Mouse (Mus musculus) forebrain, embryonic 13.5 days (tissue): ENCODE results near the gene Slc25a39. TPM values are rescaled to one million over a fixed set of nuclear protein-coding genes. Genes with fewer than 3 reads are reported as not detected.
"Not testable (repeated sequence)": the region's sequence is repeated elsewhere in the genome, so short reads cannot be mapped to it uniquely, and the experiment has no call there.

Experiments used
- ATAC-seq: fragments of 200-750 bp; cut with Nextera tagmentation; 2 replicates; pipeline ENCODE4 v1.8.0; 2017
- H3K27ac ChIP-seq: fragments of 300-500 bp; sonication (generic); 2 replicates; pipeline ENCODE4 v1.5.1; 2015; ENCODE audit warnings: inconsistent platforms, mild to moderate bottlenecking, moderate library complexity
- H3K27me3 ChIP-seq: fragments of 300-500 bp; sonication (generic); 2 replicates; pipeline ENCODE4 v1.6.1; 2015; ENCODE audit warnings: mild to moderate bottlenecking, inconsistent platforms
- H3K36me3 ChIP-seq: fragments of 300-500 bp; sonication (generic); 2 replicates; pipeline ENCODE4 v1.6.1; 2015; ENCODE audit warnings: mild to moderate bottlenecking, inconsistent platforms; ENCODE audit not compliant: poor library complexity, severe bottlenecking
- H3K4me1 ChIP-seq: fragments of 300-500 bp; sonication (generic); 2 replicates; pipeline ENCODE4 v1.6.1; 2015; ENCODE audit warnings: inconsistent platforms
- H3K4me2 ChIP-seq: fragments of 300-500 bp; sonication (generic); 2 replicates; pipeline ENCODE4 v1.6.1; 2015; ENCODE audit warnings: inconsistent platforms, mild to moderate bottlenecking, moderate library complexity
- H3K4me3 ChIP-seq: fragments of 300-500 bp; sonication (generic); 2 replicates; pipeline ENCODE4 v1.5.1; 2015; ENCODE audit warnings: mild to moderate bottlenecking, inconsistent platforms
- H3K9ac ChIP-seq: fragments of 300-500 bp; sonication (generic); 2 replicates; pipeline ENCODE4 v1.6.1; 2015; ENCODE audit warnings: mild to moderate bottlenecking, inconsistent platforms
- H3K9me3 ChIP-seq: fragments of 300-500 bp; sonication (generic); replicated peaks from 2 replicates; pipeline ENCODE4 v1.6.1; 2016; ENCODE audit warnings: inconsistent platforms
- WGBS: fragments of 180-500 bp; shearing (Covaris S2); methylation state at CpG from one replicate; pipeline ENCODE4 v1.1.7; 2015; 5-methylcytosine and 5-hydroxymethylcytosine counted together
- polyA plus RNA-seq: library from polyadenylated mRNA; unstranded; fragments of >200 nt; fragmentation: Nextera tagmentation; extraction: Ambion mirVana; gene quantifications from 2 replicates; pipeline ENCODE4 v1.2.1, GENCODE M21; 2015

Gene Slc25a39
- polyA plus RNA-seq, 1 experiment from 2014 or later: 159 TPM

DNA sequence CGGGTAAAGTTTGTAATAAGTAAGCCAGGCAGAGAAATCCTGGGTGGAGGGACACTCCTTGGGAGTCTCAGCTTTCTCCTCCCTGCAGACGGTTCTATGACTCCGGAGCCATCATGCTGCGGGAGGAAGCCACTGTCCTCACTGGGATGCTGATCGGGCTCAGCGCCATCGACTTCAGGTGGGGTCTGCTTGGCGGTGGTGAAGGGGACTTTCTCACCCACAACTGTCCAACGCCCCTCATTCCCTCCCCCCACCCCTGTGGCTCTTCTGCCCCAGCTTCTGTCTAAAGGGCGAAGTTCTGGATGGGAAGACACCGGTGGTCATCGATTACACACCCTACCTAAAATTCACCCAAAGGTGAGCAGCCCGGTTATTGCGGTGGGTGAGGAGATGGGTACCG is 8.6 kb downstream of the Slc25a39 start:
- Histone ChIP-seq H3K4me3 (0 out of 2 replicates have a peak overlapping the region, but pooled peaks have one; percentile 17), H3K4me2 (peak overlapping the region; percentile 28; the same call in 1 of the 2 replicates), H3K4me1 (peaks cover 58% of the 10 kb centered on the region), H3K9me3 (no peaks in the 10 kb centered on the region), H3K9ac (peak overlapping the region; percentile 27; the same call in 1 of the 2 replicates), H3K27me3 (peaks cover 30% of the 10 kb centered on the region), H3K36me3 (peaks cover 60% of the 10 kb centered on the region), H3K27ac (no peak overlapping the region)
- WGBS: 22% methylated on average over 15 of the region's 15 CpGs
- no peak for ATAC-seq

DNA sequence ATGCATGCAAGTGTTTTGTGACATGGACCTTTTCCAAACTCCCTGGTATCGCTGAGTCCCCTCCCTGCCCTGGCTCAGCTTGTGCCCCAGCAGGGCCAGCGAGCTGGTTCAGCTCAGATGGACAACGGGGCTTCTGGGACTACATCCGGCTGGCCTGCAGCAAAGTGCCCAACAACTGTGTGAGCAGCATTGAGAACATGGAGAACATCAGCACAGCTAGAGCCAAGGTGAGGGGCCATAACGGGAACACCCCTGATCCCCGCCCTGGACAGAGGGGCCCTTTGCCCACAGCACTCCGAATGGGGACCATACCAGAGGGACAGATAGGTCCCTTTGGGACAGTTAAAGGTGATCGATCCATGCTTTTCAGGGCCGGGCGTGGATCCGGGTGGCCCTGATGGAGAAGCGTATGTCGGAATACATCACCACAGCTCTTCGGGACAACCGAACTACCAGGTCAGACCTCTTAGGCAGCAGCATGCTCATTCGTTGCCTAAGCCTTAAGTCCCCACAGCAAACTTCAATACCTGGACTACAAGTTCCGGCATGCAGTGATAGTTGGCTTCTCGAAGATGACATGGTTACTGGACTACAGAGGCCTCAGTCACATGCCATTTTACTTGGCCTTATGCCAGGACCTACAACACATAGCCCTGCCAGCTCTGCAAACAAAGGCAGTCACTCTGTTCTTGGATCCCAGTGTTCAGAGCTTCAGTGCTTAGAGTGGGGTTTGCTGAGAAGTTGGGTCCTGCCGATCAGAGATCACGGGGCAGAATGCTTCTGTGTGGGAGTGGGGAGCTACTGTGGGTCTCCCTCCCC is 9.5 kb downstream of the Slc25a39 start:
- Histone ChIP-seq H3K4me2 (no peak overlapping the region), H3K9ac (no peak overlapping the region; the same call in 1 of the 2 replicates), H3K36me3 (peaks cover 51% of the 10 kb centered on the region), H3K27ac (no peak overlapping the region), H3K4me1 (peaks cover 62% of the 10 kb centered on the region), H3K4me3 (no peak overlapping the region), H3K27me3 (peaks cover 30% of the 10 kb centered on the region), H3K9me3 (no peaks in the 10 kb centered on the region)
- ATAC-seq: no peak
- 77% methylated on average over 20 of the region's 20 CpGs for WGBS

DNA sequence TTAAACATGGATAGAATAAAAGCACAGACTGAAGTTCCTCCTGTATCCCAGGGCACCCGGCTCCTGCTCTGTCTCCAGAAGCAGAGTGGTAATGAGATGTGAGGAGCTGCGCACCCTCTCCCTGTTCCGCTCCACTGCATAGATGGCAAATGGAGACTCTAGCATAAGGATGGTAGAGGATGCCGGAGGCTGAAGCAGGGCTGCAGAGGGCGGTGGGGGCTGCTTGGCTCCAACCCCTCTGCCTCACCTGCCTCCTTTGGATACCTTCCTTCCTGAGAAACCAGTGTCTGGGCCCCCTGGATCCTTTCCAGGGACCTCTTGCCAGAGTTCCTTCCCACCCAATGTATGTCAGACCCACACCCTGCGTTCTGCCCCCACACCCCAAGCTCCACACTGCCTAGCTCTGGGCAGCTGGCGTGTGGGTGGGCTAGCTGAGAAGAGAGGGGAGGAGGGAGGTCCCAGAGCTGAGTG is 11.0 kb downstream of the Slc25a39 start:
- Histone ChIP-seq H3K4me3 (0 out of 2 replicates have a peak overlapping the region, but pooled peaks have one; percentile 72), H3K4me1 (peaks cover 68% of the 10 kb centered on the region), H3K27ac (no peak overlapping the region), H3K9ac (peak overlapping the region; percentile 38), H3K9me3 (no peaks in the 10 kb centered on the region), H3K4me2 (peak overlapping the region; percentile 85), H3K36me3 (peaks cover 36% of the 10 kb centered on the region), H3K27me3 (peaks cover 30% of the 10 kb centered on the region)
- ATAC-seq: no peak
- 75% methylated on average over 7 of the region's 7 CpGs for WGBS

DNA sequence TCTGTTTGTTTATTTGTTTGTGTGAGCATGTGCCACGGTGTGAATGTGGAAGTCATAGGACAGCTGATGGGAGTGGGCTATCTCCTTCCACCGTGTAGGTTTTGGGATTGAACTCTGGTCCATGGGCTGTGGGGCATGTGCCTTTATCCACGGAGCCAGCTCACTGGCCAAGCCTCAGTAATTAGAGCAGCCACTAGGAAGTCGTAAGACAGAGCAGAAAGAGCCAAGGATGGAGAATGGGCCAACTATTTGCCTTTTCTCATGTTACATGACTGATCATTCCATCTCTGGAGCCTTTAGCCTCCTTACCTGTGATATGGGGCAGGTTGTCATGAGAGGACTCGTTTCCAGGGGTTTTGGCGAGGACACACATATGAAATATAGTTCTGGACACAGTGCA is 11.5 kb downstream of the Slc25a39 start:
- Histone ChIP-seq H3K27me3 (peaks cover 30% of the 10 kb centered on the region), H3K9me3 (no peaks in the 10 kb centered on the region), H3K4me1 (peaks cover 68% of the 10 kb centered on the region), H3K4me2 (peak overlapping the region; percentile 85), H3K27ac (no peak overlapping the region), H3K4me3 (peak overlapping the region; percentile 72; the same call in 1 of the 2 replicates), H3K36me3 (peaks cover 32% of the 10 kb centered on the region), H3K9ac (peak overlapping the region; percentile 38)
- no peak for ATAC-seq
- 64% methylated on average over 6 of the region's 6 CpGs for WGBS

GRCm38 (mm10) chr11:102395250-102395649 is 12.5 kb downstream of the Slc25a39 start:
- Histone ChIP-seq H3K9ac (peak overlapping the region; percentile 84), H3K4me1 (peaks cover 68% of the 10 kb centered on the region), H3K36me3 (peaks cover 21% of the 10 kb centered on the region), H3K4me3 (peak overlapping the region; percentile 72), H3K9me3 (no peaks in the 10 kb centered on the region), H3K4me2 (peak overlapping the region; percentile 85), H3K27me3 (peaks cover 21% of the 10 kb centered on the region), H3K27ac (peak overlapping the region; percentile 94)
- ATAC-seq: no peak
- WGBS: under 1% methylated on average over 5 of the region's 5 CpGs

- H3K9me3 ChIP-seq: no peaks in the 10 kb centered on the region
- H3K4me1 ChIP-seq: peaks cover 63% of the 10 kb centered on the region
- peak overlapping the region; percentile 85 for H3K4me2 ChIP-seq
- peaks cover 15% of the 10 kb centered on the region for H3K27me3 ChIP-seq
- H3K36me3 ChIP-seq: peaks cover 15% of the 10 kb centered on the region
- 73% methylated on average over 9 of the region's 9 CpGs for WGBS
- H3K27ac ChIP-seq: peak overlapping the region; percentile 94
- H3K9ac ChIP-seq: peak overlapping the region; percentile 84
- H3K4me3 ChIP-seq: peak overlapping the region; percentile 72
- no peak for ATAC-seq
Observed at GRCm38 (mm10) chr11:102394421-102395124, 13.2 kb downstream of the Slc25a39 start.

GRCm38 (mm10) chr11:102393719-102394420 is 13.9 kb downstream of the Slc25a39 start:
- Histone ChIP-seq H3K9me3 (no peaks in the 10 kb centered on the region), H3K27ac (peak overlapping the region; percentile 94), H3K4me3 (peak overlapping the region; percentile 72), H3K36me3 (peaks cover 10% of the 10 kb centered on the region), H3K4me1 (peaks cover 56% of the 10 kb centered on the region), H3K9ac (peak overlapping the region; percentile 84), H3K4me2 (peak overlapping the region; percentile 85), H3K27me3 (peaks cover 8% of the 10 kb centered on the region)
- ATAC-seq: peak; percentile 70
- WGBS: 4% methylated on average over 17 of the region's 17 CpGs

- Histone ChIP-seq H3K9me3 (no peaks in the 10 kb centered on the region), H3K4me1 (peaks cover 50% of the 10 kb centered on the region), H3K4me2 (peak within 1 kb of the TSS; percentile 85), H3K27me3 (peaks cover 3% of the 10 kb centered on the region; the same call in 1 of the 2 replicates), H3K27ac (peak within 1 kb of the TSS; percentile 94), H3K36me3 (peaks cover 4% of the 10 kb centered on the region), H3K9ac (peak within 1 kb of the TSS; percentile 84), H3K4me3 (peak within 1 kb of the TSS; percentile 72)
- WGBS: 1% methylated on average over 25 of the region's 34 CpGs
- ATAC-seq: peak; percentile 93
Observed at GRCm38 (mm10) chr11:102393238-102393634, 14.5 kb downstream of the Slc25a39 start, which contains the start of gene Rundc3a. Gene Rundc3a (plus strand): TSS chr11:102393403.

- Histone ChIP-seq H3K36me3 (no peaks in the 10 kb centered on the region), H3K4me1 (peaks cover 46% of the 10 kb centered on the region), H3K27me3 (no peaks in the 10 kb centered on the region), H3K9me3 (no peaks in the 10 kb centered on the region), H3K4me2 (peak overlapping the region; percentile 85), H3K4me3 (peak overlapping the region; percentile 72), H3K27ac (peak overlapping the region; percentile 94), H3K9ac (peak overlapping the region; percentile 84)
- ATAC-seq: peak; percentile 62; the same call in 1 of the 2 replicates
- WGBS: 19% methylated on average over 15 of the region's 15 CpGs
Observed at GRCm38 (mm10) chr11:102392441-102393237, 15.1 kb downstream of the Slc25a39 start.

GRCm38 (mm10) chr11:102389436-102389835 is 18.3 kb downstream of the Slc25a39 start:
- peaks cover 14% of the 10 kb centered on the region for H3K4me1 ChIP-seq
- not testable (repeated sequence) for H3K27me3 ChIP-seq, ATAC-seq, H3K9me3 ChIP-seq, H3K4me2 ChIP-seq, H3K27ac ChIP-seq, H3K9ac ChIP-seq, H3K4me3 ChIP-seq, H3K36me3 ChIP-seq
- WGBS: 89% methylated on average over 4 of the region's 5 CpGs

- Histone ChIP-seq H3K9ac (no peak overlapping the region), H3K4me2 (no peak overlapping the region), H3K27ac (no peak overlapping the region), H3K36me3 (no peaks in the 10 kb centered on the region), H3K4me3 (no peak overlapping the region), H3K27me3 (no peaks in the 10 kb centered on the region), H3K9me3 (no peaks in the 10 kb centered on the region), H3K4me1 (no peaks in the 10 kb centered on the region)
- ATAC-seq: no peak
- WGBS: 80% methylated on average over 5 of the region's 5 CpGs
Observed at GRCm38 (mm10) chr11:102386121-102386520, 21.6 kb downstream of the Slc25a39 start.
